Mouse (Mus musculus): Measurements from ENCODE around the gene Copz1. TPM values are rescaled to one million over a fixed set of nuclear protein-coding genes. Genes with fewer than 3 reads are reported as not detected.
"Not testable (repeated sequence)": the region's sequence is repeated elsewhere in the genome, so short reads cannot be mapped to it uniquely, and the experiment has no call there.

Copz1 gene
- total and polyA plus RNA-seq, 3 experiments, result 80.0 to 271 (median 148) TPM

DNA sequence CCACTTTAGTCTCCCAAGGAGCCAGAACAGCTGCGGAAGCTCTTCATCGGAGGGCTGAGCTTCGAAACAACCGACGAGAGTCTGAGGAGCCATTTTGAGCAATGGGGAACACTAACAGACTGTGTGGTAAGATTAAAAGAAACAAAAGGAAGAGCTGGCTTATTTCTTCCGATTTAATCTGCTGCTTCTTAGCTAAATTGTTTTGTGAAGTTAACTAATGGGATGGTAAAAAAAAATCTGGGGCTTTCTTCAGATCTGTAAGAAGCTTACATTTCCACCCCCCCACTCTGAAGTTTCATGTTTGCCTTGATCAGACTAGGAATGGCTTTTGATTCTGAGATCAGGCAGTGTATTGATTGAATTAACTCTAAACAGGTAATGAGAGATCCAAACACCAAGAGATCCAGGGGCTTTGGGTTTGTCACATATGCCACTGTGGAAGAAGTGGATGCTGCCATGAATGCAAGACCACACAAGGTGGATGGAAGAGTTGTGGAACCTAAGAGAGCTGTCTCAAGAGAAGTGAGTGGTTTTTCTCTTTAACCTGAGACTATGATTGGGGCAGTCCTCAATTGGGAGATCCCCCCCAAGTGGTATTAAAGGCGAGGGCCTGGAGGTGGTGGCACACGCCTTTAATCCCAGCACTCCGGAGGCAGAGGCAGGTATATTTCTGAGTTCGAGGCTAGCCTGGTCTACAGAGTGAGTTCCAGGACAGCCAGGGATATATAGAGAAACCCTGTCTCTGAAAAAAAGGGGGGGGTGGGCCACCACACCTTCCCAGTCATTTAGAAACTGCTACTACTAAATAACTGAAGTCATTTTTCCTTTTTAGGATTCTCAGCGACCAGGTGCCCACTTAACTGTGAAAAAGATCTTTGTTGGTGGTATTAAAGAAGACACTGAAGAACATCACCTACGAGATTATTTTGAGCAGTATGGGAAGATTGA, 31.2 kb upstream of the Copz1 start:
- Histone ChIP-seq H3K36me3 (replicated peaks in 1 of 2; ENCODE audit: control insufficient read depth in 1 of 2, insufficient read depth in 1 of 2, low read length in 1 of 2) (peaks cover 37 to 48% of the 10 kb centered on the region in 2 experiments), H3K27ac (ENCODE audit: insufficient read depth, low read depth) (peak overlapping the region; percentile 81), H3K9ac (ENCODE audit: insufficient read depth, low read depth) (peak overlapping the region; percentile 96), H3K4me3 (replicated peaks in 1 of 3; ENCODE audit: low read depth in 2 of 3, low read length in 2 of 3, poor library complexity in 1 of 3) (peak overlapping the region; percentile 59 to 77 (median 74)), H3K4me2 (ENCODE audit: insufficient read depth, low read depth, poor library complexity, severe bottlenecking) (peak overlapping the region; percentile 97; the same call in 1 of the 2 replicates), H3K4me1 (ENCODE audit: control insufficient read depth in 1 of 2, insufficient read depth in 2 of 2) (peaks cover 0 to 33% of the 10 kb centered on the region in 2 experiments; a peak in 2 of 4 replicates), H3K79me2 (replicated peaks; ENCODE audit: control insufficient read depth, extremely low read depth, insufficient read depth, poor library complexity, severe bottlenecking) (peaks cover 68% of the 10 kb centered on the region)
- in situ Hi-C loops (cut with MboI; ENCODE audit: low pct_ligation_motif_present, low pct_unique_long_range_greater_than_20kb, low sequenced_read_pairs); H3K9me3 ChIP-seq (replicated peaks; ENCODE audit: low read length); dilution Hi-C loops (cut with MboI; ENCODE audit: extremely low pct_ligation_motif_present, extremely low pct_unique_long_range_greater_than_20kb, low sequenced_read_pairs); H3K27me3 ChIP-seq (replicated peaks): not testable (repeated sequence)
- TF ChIP-seq MYC (IDR thresholded peaks at IDR 0.05; ENCODE audit: low read depth, low read length) (peak; percentile 54; the same call in 1 of the 2 replicates), SIN3A (IDR thresholded peaks at IDR 0.05; ENCODE audit: low read length) (peak; percentile 86), EP300 (IDR thresholded peaks at IDR 0.05; ENCODE audit: low read length) (peak; percentile 68), POLR2A (IDR thresholded peaks at IDR 0.05; ENCODE audit: low read depth, low read length) (peak; percentile 56; the same call in 1 of the 2 replicates), MEF2A (IDR thresholded peaks at IDR 0.05; ENCODE audit: borderline replicate concordance, low read depth, low read length) (peak; percentile 97), ZMIZ1 (IDR thresholded peaks at IDR 0.05; ENCODE audit: low read depth, low read length) (peak; percentile 64), POLR2AphosphoS2 (IDR thresholded peaks at IDR 0.05; ENCODE audit: low read depth, low read length) (peak; percentile 20; the same call in 1 of the 2 replicates), MAX (IDR thresholded peaks at IDR 0.05; ENCODE audit: low read length) (0 out of 2 replicates have a peak, but pooled peaks have one; percentile 11), MXI1 (IDR thresholded peaks at IDR 0.05; ENCODE audit: low read depth, low read length) (peak; percentile 63), BHLHE40 (IDR thresholded peaks at IDR 0.05; ENCODE audit: low read depth, low read length) (peak; percentile 44), NELFE (IDR thresholded peaks at IDR 0.05; ENCODE audit: low read depth, low read length) (0 out of 2 replicates have a peak, but pooled peaks have one; percentile 55), MAZ (IDR thresholded peaks at IDR 0.05; ENCODE audit: low read depth, low read length) (0 out of 2 replicates have a peak, but pooled peaks have one; percentile 45), ETS1 (conservative IDR thresholded peaks at IDR 0.05; ENCODE audit: low read depth, low read length) (peak; percentile 59), RCOR1 (conservative IDR thresholded peaks at IDR 0.05; ENCODE audit: low read depth, low read length) (0 out of 2 replicates have a peak, but pooled peaks have one; percentile 71), JUND (conservative IDR thresholded peaks at IDR 0.05; ENCODE audit: low read depth, low read length) (peak; percentile 90), IRF4 (IDR thresholded peaks at IDR 0.05; ENCODE audit: low read depth, low read length) (peak; percentile 94), TCF12 (IDR thresholded peaks at IDR 0.05; ENCODE audit: low read depth, low read length) (peak; percentile 33; the same call in 1 of the 2 replicates), ZNF384 (IDR thresholded peaks at IDR 0.05; ENCODE audit: low read depth, low read length) (peak; percentile 72), JUN (IDR thresholded peaks at IDR 0.05; ENCODE audit: insufficient read depth, low read depth, low read length) (peak; percentile 90)
- DNase-seq (ENCODE audit: extremely low read depth), result peak; percentile 76
